Mouse (Mus musculus): Measurements from ENCODE around the gene Gm11938.

DNA sequence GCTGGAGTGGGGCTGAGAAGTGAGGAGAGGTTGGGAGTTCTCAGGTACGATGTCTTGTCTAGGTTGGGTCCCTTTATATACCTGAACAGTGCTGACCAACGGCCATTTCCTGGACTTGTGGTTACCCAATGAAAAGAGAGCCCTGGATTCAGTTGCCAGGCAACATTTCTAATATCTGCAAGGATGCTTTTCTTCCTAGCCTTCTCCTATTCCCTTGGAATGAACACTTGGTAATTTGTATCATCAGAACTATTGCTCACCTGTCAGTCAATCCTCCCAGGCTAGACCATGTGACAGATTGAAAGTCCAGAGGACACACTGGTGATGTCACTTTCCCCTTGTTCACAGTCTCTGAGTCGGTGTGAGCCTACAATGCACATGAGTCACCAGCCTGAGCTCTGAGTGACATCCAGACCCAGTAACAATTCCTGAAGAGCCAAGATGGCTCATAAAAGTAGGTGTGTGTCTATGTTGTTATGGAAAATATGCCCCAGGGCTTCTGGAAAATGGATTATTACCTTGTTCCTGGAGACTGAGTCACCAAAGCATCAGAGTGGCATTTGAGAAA, 11.8 kb upstream of the Gm11938 start, which contains the start of gene Krtap2-4:
- no peak for TF ChIP-seq CTCF (IDR thresholded peaks at IDR 0.05; ENCODE audit: low read depth)
- TF ChIP-seq EP300 (IDR thresholded peaks at IDR 0.05; ENCODE audit: low read depth), result no peak
